Mouse (Mus musculus) kidney, postnatal 0 days (tissue): ENCODE results near the gene Tsga10ip. TPM values are rescaled to one million over a fixed set of nuclear protein-coding genes. Genes with fewer than 3 reads are reported as not detected.

Experiments used
- ATAC-seq: fragments of 200-750 bp; cut with Nextera tagmentation; replicated peaks from 2 replicates; pipeline ENCODE4 v1.8.0; 2017; ENCODE audit warnings: low read depth, moderate number of reproducible peaks, moderate TSS enrichment, moderate library complexity; ENCODE audit not compliant: low FRiP score
- DNase-seq: peaks from one replicate; pipeline ENCODE4 v3.0.0-alpha.2; 2016; ENCODE audit warnings: low spot score
- H3K27ac ChIP-seq: fragments of 300-500 bp; sonication (generic); 2 replicates; pipeline ENCODE4 v1.5.1; 2014; ENCODE audit warnings: mild to moderate bottlenecking
- H3K27me3 ChIP-seq: fragments of 300-500 bp; sonication (generic); 2 replicates; pipeline ENCODE4 v1.6.1; 2014; ENCODE audit warnings: low read length, mixed read lengths; ENCODE audit not compliant: insufficient read depth
- H3K36me3 ChIP-seq: fragments of 300-500 bp; sonication (generic); 2 replicates; pipeline ENCODE4 v1.6.1; 2014; ENCODE audit warnings: low read length, mixed read lengths; ENCODE audit not compliant: insufficient read depth
- H3K4me1 ChIP-seq: fragments of 300-500 bp; sonication (generic); replicated peaks from 2 replicates; pipeline ENCODE4 v1.6.1; 2014; ENCODE audit warnings: antibody characterized with exemption, low read length, mixed read lengths; ENCODE audit not compliant: insufficient read depth
- H3K4me2 ChIP-seq: fragments of 300-500 bp; sonication (generic); 2 replicates; pipeline ENCODE4 v1.6.1; 2014; ENCODE audit warnings: mild to moderate bottlenecking, low read length, moderate library complexity, mixed read lengths
- H3K4me3 ChIP-seq: fragments of 300-500 bp; sonication (generic); replicated peaks from 2 replicates; pipeline ENCODE4 v1.5.1; 2014; ENCODE audit warnings: low read depth, low read length
- H3K9ac ChIP-seq: fragments of 300-500 bp; sonication (generic); 2 replicates; pipeline ENCODE4 v1.6.1; 2014; ENCODE audit warnings: low read depth, low read length
- H3K9me3 ChIP-seq: fragments of 300-500 bp; sonication (generic); replicated peaks from 2 replicates; pipeline ENCODE4 v1.6.1; 2016; ENCODE audit warnings: low read length, inconsistent platforms, mixed read lengths
- CTCF ChIP-seq: IDR thresholded peaks from 2 replicates; pipeline ENCODE4 v1.5.1; 2016; ENCODE audit warnings: antibody characterized with exemption, low read depth, mild to moderate bottlenecking, moderate library complexity
- WGBS: fragments of 180-500 bp; shearing (Covaris S2); extraction: QIAGEN DNeasy Blood & Tissue Kit; methylation state at CpG from one replicate; pipeline ENCODE4 v1.1.7; 2014; 5-methylcytosine and 5-hydroxymethylcytosine counted together
- polyA plus RNA-seq: library from polyadenylated mRNA; unstranded; fragments of >200 nt; fragmentation: Nextera tagmentation; extraction: Ambion mirVana; gene quantifications from 2 replicates; pipeline ENCODE4 v1.2.1, GENCODE M21; 2015

The Tsga10ip gene
- polyA plus RNA-seq, 1 experiment from 2014 or later = 0.39 TPM

GRCm38 (mm10) chr19:5395371-5395770, 7.0 kb downstream of the Tsga10ip start:
- Histone ChIP-seq H3K36me3 (no peaks in the 10 kb centered on the region), H3K9ac (no peak overlapping the region), H3K4me1 (0 out of 2 replicates have a peak, but pooled peaks cover 3% of the 10 kb centered on the region), H3K4me2 (no peak overlapping the region), H3K9me3 (no peaks in the 10 kb centered on the region), H3K27ac (no peak overlapping the region), H3K4me3 (no peak overlapping the region), H3K27me3 (no peaks in the 10 kb centered on the region)
- ATAC-seq (no peak), DNase-seq (no peak)
- 74% methylated on average over 4 of the region's 4 CpGs for WGBS
- no peak for TF ChIP-seq CTCF

- 48% methylated on average over 10 of the region's 10 CpGs for WGBS
- Histone ChIP-seq H3K27ac (no peak overlapping the region), H3K4me1 (peaks cover 3% of the 10 kb centered on the region; the same call in 1 of the 2 replicates), H3K36me3 (no peaks in the 10 kb centered on the region), H3K9ac (no peak overlapping the region), H3K27me3 (no peaks in the 10 kb centered on the region), H3K4me3 (no peak overlapping the region), H3K4me2 (no peak overlapping the region), H3K9me3 (no peaks in the 10 kb centered on the region)
- ATAC-seq (no peak), DNase-seq (no peak)
- no peak for TF ChIP-seq CTCF
These were observed 8.2 kb downstream of the Tsga10ip start for GRCm38 (mm10) chr19:5394168-5394567.

- DNase-seq = no peak
- H3K27ac ChIP-seq = no peak overlapping the region
- no peaks in the 10 kb centered on the region for H3K36me3 ChIP-seq
- no peaks in the 10 kb centered on the region for H3K9me3 ChIP-seq
- no peak overlapping the region for H3K9ac ChIP-seq
- H3K4me2 ChIP-seq = no peak overlapping the region
- TF ChIP-seq CTCF = no peak
- peaks cover 3% of the 10 kb centered on the region; the same call in 1 of the 2 replicates for H3K4me1 ChIP-seq
- H3K4me3 ChIP-seq = no peak overlapping the region
- 61% methylated on average over 4 of the region's 4 CpGs for WGBS
- ATAC-seq = no peak
- H3K27me3 ChIP-seq = no peaks in the 10 kb centered on the region
These were observed 9.4 kb downstream of the Tsga10ip start for GRCm38 (mm10) chr19:5392892-5393291.

GRCm38 (mm10) chr19:5390416-5390815, 11.9 kb downstream of the Tsga10ip start:
- Histone ChIP-seq H3K36me3 (0 out of 2 replicates have a peak, but pooled peaks cover 4% of the 10 kb centered on the region), H3K9ac (peak overlapping the region; percentile 98), H3K4me3 (peak overlapping the region; percentile 94; the same call in 1 of the 2 replicates), H3K27me3 (no peaks in the 10 kb centered on the region), H3K4me2 (peak overlapping the region; percentile 62), H3K4me1 (peaks cover 7% of the 10 kb centered on the region; the same call in 1 of the 2 replicates), H3K27ac (peak overlapping the region; percentile 90), H3K9me3 (no peaks in the 10 kb centered on the region)
- WGBS = 55% methylated on average over 8 of the region's 8 CpGs
- no peak for ATAC-seq
- TF ChIP-seq CTCF = no peak
- no peak for DNase-seq

GRCm38 (mm10) chr19:5389647-5390046, 12.7 kb downstream of the Tsga10ip start:
- ATAC-seq (no peak), DNase-seq (peak; percentile 69)
- Histone ChIP-seq H3K4me3 (peak overlapping the region; percentile 94), H3K27me3 (no peaks in the 10 kb centered on the region), H3K9ac (peak overlapping the region; percentile 98), H3K4me2 (peak overlapping the region; percentile 62), H3K9me3 (no peaks in the 10 kb centered on the region), H3K4me1 (peaks cover 7% of the 10 kb centered on the region; the same call in 1 of the 2 replicates), H3K27ac (peak overlapping the region; percentile 90), H3K36me3 (peaks cover 10% of the 10 kb centered on the region; the same call in 1 of the 2 replicates)
- no peak for TF ChIP-seq CTCF
- WGBS = 9% methylated on average over 12 of the region's 12 CpGs

GRCm38 (mm10) chr19:5388588-5389242, 13.6 kb downstream of the Tsga10ip start, which contains the start of gene Sart1:
TSS of gene Sart1 (minus strand) at chr19:5388703.
- Histone ChIP-seq H3K27ac (peak within 1 kb of the TSS; percentile 90), H3K4me3 (peak within 1 kb of the TSS; percentile 94), H3K4me2 (peak within 1 kb of the TSS; percentile 62), H3K36me3 (peaks cover 20% of the 10 kb centered on the region), H3K9me3 (no peaks in the 10 kb centered on the region), H3K4me1 (peaks cover 7% of the 10 kb centered on the region; the same call in 1 of the 2 replicates), H3K9ac (peak within 1 kb of the TSS; percentile 98), H3K27me3 (no peaks in the 10 kb centered on the region)
- WGBS = 2% methylated on average over 43 of the region's 43 CpGs
- no peak for TF ChIP-seq CTCF
- peak; percentile 99 for DNase-seq
- peak; percentile 94 for ATAC-seq
